Mouse (Mus musculus) heart, postnatal 10 days (tissue): ENCODE results near the gene Eef1akmt3. TPM values are rescaled to one million over a fixed set of nuclear protein-coding genes. Genes with fewer than 3 reads are reported as not detected.

Experiments used
- DNase-seq, 2 experiments: peaks; one replicate each; pipeline ENCODE4 v3.0.0; 2021
- intact Hi-C: fragments of 180-260 bp; cut with DNase I; formaldehyde crosslinking; loops from one replicate; pipeline ENCODE4 v1.15.1; 2025
- total RNA-seq, 2 experiments: library from RNA; stranded (reverse); gene quantifications; 2 replicates each; pipeline ENCODE4 v1.2.3; 2021

Gene Eef1akmt3
- total RNA-seq, 2 experiments from 2014 or later = 0.12 to 0.17 TPM

DNA sequence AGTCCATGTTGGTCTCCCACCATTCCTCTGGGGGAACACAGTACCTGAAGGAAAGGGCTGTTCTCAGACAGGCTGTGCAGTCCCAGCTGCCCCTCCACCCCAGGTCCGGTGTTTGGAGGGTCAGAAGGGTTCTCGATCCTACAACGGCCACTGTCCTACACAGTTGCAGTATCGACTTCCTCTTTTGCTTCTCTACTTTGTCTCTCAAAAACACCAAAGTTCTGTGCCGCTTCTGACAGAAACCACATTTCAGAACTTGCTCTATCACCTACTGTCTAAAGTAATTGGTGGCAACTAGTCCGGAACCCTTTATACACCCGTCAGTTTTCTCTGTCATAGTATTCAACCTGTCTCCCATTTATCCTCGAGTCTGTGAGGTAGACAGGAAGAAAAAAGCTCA is 14.1 kb upstream of the Eef1akmt3 start:
- intact Hi-C loops = no loop called here
- no peak for DNase-seq

DNA sequence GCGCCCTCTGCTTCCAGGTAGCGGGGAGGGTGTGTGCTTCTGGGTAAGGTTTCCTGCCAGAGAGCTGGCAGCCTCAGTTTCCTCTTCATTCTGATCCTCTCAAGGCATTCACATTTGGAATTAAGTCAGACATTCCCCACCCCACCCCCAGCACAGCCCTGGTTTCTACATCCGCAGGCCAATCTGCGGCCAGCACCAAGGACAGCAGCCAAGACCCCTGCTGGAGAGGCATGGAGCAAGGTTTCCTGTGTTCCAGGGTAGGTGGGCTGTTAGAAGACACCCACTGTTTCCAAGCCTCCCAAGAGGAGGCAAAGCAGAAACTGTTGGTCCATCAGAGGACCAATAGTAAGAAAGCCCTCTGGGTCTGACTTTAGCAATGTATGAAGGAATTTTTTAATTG is 13.3 kb upstream of the Eef1akmt3 start:
- no peak for DNase-seq
- intact Hi-C loops = no loop called here

DNA sequence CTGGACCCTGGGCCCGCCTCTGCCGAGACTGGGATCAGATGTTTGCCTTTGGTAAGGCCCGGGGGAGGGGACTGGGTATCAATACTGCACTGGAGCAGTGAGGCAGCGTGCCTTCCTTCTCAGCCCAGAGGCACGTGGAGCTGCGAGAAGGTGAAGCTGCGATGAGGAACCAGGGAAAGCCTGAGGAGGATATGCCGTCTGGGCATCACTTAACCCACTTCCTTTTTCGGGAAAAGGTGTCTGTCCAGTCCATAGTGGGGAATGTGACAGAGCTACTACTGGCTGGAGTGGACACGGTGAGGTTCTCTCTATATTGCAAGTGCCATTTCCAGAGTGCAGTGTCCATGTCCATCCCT is 8.8 kb upstream of the Eef1akmt3 start:
- intact Hi-C loops = no loop called here

DNA sequence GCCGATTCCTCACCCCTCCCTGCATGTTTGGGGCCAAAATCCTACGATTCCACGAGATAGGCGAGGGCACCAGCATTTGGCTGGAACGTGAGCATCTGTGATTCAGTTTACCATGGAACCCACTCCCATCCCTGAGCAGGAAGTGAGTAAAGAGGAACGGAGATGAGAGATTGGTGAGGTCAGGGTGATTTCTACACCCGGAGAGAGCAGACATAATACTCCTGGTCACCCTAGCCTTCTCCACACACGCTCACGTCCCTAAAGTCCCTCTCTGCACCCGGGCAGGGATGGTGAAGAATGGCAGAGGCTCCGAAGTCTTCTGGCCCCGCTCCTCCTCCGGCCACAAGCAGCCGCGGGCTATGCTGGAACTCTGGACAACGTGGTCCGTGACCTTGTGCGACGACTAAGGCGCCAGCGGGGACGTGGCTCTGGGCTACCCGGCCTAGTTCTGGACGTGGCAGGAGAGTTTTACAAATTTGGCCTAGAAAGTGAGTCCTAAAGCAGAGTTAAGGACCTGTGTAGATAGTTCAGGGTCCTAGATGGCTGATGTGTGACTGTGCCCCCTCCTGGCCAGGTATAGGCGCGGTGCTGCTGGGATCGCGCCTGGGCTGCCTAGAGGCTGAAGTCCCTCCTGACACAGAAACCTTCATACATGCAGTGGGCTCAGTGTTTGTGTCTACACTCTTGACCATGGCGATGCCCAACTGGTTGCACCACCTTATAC is 8.2 kb upstream of the Eef1akmt3 start:
- no peak for DNase-seq
- intact Hi-C loops = no loop called here

More for the DNA sequence above, 8.8 kb upstream of the Eef1akmt3 start:
- no peak for DNase-seq

DNA sequence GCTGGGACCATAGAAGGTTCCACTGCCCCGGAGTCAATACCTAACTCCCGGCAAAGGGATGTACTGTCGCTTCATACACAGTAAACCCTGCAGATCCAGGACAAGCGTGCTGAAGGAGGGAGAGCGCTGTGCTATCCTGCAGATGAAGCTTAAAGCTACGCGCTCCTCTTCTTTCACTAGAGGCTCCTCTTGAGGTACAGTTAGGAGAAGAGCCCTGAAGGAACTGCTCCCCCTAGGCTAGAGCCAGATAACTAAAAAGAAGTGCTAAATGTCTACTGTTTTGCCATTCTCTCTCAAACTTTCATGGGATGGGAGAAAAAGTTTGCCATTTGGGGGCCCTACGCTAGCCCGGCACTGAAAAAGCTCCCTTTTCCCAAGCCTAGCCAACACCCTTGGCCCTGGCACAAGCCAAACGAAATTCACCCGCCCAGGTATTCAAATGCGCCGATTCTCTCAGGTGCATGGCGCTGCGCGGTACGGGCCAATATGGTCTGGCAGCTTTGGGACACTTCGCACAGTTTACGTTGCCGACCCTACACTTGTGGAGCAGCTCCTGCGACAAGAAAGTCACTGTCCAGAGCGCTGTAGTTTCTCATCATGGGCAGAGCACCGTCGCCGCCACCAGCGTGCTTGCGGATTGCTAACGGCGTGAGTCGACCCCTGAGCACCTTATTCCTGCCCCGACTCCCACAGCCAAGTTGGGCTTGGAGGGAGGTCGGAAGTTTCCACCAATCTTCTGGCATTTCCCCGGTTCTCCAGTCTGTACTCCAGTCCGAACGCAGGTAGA is 7.5 kb upstream of the Eef1akmt3 start:
- intact Hi-C loops = no loop called here

DNA sequence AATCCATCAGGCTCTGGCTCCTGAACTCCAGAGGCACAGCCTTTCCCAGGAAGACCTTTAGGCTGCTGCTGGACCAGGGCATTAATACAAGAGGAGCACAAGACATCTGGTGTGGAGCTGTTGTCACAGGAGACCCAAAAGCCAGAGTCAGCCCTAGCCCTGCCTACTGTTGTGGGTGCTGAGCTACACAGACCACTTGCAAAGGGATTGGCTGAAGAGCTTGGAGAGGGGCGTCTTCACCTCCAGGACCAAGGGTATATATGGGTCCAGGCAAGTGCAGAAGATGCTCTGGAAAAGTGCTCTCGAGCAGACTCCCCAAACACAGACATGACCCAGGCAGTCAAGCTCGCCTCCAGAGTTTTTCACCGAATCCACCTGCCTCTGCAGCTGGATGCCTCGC is 6.6 kb upstream of the Eef1akmt3 start, which contains the start of gene Cyp27b1:
Cyp27b1 (plus strand) TSS at position 297 of the 400 bp plus-strand sequence.
- no peak for DNase-seq
- intact Hi-C loops = no loop called here

More for the DNA sequence above, 7.5 kb upstream of the Eef1akmt3 start:
- no peak for DNase-seq

DNA sequence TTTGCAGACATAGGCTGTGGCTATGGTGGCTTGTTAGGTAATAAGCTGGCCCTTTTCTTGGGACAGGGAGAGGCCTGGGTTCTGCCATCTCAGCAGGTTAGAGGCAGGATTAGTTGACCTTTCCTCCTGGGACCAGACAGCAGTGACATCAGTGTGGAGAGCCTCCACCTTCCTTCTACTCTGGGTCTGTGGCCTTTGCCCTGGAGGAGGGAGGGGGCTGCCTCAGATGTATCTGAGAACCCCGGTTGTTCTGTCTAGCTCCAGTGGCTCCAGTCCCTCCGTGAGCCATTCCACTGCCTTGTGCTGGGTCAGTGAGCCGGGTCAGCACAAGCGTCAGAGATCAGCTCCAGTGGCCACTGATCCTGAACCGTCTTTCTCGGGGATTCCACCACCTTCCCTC is 1.9 kb upstream of the Eef1akmt3 start:
- intact Hi-C loops = no loop called here
- DNase-seq = no peak

DNA sequence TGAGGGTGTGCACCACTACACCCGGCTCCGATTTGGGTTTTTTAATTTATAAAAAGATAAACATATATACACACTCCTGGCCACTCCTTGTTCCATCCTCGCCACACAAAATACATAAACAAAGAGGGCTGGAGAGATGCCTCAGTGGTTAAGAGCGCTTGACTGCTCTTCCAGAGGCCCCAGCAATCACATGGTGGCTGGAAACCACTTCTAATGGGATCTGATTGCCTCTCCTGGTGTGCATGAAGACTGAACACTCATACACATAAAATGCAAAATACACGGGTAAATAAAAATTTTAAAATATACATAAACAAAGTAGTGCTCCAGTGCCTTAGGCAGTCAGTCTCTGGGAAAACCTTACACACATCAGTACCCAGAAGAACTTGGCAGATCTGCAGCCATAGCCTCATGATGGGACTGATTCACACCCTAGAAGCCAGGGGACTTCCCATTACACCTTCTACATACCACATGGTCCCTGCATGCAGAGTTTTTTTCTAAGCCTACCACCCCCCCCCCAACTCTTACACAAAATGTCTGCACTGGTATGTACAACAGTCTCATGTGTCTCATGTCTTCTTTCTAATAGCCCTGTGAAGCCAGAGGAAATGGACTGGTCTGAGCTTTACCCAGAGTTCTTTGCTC is 1.3 kb upstream of the Eef1akmt3 start:
- intact Hi-C loops = no loop called here

DNA sequence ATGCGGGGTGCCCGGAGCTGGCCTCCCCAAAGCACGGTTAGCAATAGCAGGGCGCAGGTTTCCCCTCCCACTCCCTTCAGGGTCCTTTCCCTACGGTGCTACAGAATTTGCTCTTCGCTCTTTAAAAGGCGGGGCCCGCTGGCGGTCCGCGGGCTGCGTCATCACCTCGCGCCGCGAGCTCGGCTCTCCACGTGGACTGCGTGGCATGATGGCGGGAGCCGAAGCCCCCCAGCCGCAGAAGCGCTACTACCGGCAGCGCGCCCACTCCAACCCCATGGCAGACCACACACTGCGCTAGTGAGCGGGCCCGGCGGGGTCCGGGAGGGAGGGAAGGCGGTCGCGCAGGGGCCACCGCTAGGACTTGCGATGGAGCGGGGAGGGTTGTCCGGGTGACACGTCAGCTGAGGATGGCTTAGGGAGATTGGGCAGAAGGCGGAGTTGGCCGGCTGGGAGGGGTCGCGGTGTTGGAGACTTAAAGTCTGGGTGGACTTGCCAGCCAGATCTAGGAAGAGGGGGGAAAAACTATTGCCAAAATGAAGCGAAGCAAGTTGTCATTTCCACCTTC is 543 bp upstream of the Eef1akmt3 start:
- DNase-seq = peak; percentile 93
- intact Hi-C loops = no loop called here

More for the DNA sequence above, 1.3 kb upstream of the Eef1akmt3 start:
- no peak for DNase-seq

DNA sequence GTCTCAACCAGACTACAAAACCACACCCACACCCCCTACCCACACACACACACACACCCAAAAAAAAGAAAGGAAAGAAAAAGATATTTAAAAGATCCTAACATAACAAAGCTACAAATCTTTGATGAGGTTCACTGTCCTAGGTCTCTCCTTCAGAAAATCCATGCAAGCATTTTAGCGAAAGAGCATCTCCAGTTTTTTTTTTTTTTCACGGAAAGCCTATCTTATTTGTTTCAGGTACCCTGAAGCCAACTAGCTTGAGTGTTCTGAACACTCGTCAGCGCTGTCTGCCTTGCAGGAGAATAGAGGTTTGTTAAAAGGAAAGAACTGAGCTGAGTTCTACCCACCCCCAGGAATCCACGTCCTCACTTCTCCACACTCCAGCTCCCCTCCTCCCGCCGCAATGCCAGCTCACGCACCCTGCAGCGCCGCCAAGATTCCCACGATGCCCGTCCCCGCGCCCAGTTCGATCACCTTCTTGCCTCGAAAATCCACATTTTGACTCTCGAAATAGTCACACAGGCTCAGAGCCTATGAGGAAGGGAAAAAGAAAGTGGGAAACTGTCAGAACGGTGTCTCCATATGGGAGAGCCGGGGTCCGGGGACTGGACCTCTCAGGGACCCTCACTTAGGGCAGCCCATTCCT is 621 bp downstream of the Eef1akmt3 start:
- intact Hi-C loops = no loop called here
- no peak for DNase-seq

DNA sequence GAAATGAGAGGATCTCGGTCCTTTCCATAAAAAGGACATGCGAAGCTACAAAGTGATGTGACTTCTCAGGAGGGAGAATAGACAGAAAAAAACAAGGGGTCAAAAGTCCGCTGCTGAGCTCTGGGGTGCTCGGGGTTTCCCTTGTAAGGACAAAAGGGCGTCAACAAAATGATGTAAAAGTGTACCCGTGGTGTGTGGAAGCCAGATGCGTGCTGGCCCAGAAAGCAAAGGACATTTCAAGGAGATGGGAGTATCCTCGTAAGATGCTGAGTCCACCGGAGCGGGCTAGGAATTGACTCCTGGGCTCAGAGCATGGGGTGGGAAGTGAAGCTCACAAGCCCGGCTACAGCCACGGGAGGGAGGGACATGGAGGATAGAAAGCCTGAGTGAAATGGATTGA is 3.7 kb downstream of the Eef1akmt3 start:
- intact Hi-C loops = no loop called here
- no peak for DNase-seq

DNA sequence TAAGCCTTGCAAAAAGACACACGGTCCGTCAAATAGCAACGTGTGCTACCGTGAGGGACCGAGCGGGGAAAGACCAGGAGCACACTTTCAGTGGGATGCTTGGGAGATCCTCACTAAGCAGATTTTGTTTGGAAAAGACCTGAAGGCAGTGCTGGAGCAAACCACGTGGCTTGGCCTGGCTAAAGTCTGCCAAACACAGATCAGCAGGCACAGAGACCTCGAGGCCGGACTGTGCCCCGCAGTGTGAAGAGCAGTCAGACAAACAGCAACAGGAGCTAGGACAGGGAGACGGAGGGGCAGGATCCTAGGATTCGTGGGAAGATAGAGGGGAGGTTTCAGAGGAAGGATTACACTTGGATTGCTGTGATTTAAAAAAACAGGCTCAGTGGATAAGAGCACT is 5.0 kb downstream of the Eef1akmt3 start:
- intact Hi-C loops = no loop called here
- DNase-seq = no peak

DNA sequence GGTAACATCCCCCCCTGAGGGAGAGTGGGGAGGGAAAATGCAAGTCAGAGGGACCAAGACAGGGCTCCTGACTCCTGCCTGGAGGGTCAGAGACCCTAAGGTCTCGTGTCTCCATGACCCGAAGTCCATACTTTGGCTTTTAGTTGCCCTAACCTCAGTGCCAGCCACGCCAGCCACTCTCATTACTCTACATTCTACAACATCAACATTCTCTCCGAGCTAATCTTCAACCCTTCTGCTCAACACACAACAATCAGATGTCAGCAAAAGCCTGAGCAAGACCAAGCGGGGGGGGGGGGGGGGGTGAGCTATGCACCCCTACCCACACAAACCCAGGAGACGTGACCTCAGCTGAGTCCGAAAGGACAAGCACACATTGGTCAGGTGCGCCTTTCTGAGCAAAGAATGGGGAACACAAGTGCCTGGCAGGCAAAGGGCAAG is 8.0 kb downstream of the Eef1akmt3 start:
- no peak for DNase-seq
- intact Hi-C loops = no loop called here

DNA sequence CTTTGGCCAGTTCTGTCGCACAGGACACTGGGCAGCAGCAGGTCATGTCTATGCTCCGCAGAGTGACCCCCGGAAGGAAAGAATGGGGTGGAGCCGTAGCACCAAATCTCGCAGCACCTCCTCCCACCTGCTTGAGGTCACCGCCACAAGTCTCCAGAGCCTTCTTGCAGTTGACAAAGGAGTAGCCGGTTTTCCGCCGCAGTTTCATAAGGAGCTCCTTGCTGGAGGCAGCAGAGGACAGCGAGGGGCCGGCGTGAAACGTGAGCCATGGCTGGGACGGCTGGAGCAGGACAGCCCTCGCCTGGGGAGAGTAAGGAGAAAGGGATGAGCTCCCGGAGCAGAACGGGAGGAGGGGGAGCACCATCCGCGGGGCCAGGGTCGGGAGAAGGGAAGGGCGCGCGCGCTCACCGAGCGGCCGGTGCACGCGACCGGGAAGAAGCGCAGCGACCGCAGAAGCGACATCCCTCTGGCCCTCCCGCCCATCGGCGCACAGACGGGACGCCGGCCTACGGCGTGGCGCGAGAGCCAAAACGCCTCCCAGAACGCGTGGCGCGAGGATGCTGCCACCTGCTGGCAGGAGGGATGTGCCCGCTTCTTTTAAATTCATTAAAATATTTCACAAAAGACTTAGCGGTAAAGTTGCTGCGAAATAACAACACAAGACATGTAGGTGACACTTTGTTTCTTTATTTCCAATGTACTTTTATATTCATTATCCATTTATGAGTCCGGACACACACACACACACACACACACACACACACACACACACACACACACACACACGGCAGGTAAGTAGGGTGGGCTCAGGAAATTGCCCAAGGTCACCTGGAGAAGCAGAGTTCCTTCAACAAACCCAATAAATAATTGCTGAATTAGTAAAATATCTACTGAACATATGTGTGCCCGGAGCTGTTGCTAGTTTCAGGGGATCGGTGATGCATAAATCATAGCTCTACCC is 10.7 kb downstream of the Eef1akmt3 start, which contains the start of gene Tsfm:
Tsfm (minus strand) TSS at position 505 of the 961 bp plus-strand sequence.
- peak; percentile 93 to 96 for DNase-seq
- intact Hi-C loops = loop anchor here (1.0 to 2.0 kb wide), 2 partner anchors 40 to 111 kb away; no protein-coding TSS in a partner anchor

DNA sequence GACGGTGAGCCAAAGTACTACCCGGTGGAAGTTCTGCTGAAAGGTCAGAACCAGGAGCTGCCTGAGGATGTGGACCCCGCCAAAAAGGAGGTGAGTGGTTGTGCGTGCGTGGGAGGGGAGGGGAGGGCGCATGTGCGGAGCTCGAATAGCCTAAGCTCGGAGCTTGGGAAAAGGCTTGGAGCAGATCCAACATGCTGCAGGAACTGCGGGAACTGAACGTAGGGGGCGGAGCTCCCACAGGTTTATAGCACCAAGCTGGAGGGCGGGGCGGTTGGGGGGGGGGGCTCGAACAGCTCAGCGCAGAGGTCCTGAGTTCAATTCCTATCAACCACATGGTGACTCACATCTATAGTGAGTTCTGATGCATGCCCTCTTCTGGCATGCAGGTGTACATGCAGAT is 22.9 kb downstream of the Eef1akmt3 start:
- DNase-seq = no peak
- intact Hi-C loops = no loop called here

DNA sequence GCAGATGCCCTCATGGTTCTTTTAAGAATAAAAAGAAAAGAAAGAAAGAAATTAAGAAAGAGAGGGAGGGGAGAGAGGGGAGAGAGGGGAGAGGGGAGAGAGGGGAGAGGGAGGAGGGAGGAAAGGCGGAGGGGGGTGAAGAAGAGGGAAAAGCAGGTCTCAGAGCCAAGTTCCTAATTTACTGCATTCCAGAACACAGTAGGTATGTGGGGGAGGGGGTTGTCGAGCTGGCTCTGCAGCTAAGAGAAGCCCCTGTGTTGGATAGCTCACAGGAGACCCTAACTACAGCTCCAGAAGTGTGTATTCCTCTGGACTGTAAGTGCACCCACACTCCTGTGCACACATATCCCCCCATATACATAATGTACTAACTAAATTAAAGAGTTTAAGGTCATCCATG is 24.2 kb downstream of the Eef1akmt3 start:
- DNase-seq = no peak
- intact Hi-C loops = no loop called here

DNA sequence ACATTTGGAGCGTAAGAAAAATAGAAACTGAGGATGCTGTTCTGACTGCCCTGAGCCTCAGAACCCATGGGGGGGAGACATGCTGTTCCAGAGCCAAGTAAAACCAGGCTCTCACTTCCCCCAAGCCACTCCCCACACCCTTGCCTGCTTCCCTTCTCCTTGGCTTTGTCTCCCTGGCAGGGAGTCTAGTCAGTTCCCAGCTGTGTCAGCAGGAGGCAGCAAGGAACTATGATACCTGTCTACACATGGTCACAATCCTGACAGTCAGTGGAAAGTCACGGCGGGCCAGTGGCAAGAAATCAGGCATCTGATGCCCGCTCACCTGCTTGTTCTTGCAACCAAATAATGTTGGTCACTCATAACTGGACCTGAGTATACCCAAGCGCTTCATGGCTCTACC is 24.8 kb downstream of the Eef1akmt3 start:
- intact Hi-C loops = no loop called here
- no peak for DNase-seq

DNA sequence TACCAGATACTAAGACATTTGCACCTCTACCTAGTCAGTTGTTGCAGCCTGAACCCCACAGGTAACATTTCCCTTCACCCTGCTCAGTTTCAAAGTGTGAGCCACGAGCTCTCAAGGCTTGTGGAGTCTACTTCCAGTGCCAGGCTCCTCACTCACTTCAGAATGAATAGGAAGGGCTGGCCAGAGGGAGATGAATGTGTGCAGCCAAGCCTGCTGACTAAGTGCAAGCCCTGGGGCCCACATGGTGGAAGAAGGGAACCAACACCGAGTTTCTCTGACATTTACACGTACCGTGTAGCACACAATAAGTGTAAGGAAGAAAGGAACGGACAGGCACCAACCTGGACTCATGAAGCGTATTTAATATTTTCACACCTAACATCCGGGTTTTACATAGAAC is 37.5 kb downstream of the Eef1akmt3 start:
- no peak for DNase-seq
- intact Hi-C loops = no loop called here

DNA sequence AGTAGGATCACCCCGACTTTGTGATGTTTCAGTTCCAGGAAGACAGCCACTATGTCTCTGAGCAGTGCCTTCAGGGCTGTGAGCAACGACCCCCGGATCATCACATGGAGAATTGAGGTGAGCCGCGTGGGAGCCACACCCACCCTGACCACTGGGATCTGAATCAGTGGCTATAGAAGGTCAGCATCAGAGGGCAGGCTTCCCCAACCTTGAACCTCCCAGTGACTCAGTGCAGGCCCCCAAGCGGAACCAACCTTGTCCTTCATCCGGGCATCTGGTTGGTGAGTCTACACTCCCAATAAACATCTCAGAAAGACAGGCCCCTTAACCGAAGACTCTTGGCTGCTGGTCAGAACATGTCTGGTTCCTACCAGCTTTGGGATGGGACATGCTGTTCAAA is 38.0 kb downstream of the Eef1akmt3 start:
- no peak for DNase-seq
- intact Hi-C loops = no loop called here
